Mouse (Mus musculus) stomach, postnatal 0 days (tissue): Measurements from ENCODE around the gene Sema4f. TPM values are rescaled to one million over a fixed set of nuclear protein-coding genes. Genes with fewer than 3 reads are reported as not detected.
A peak's percentile ranks its signal among the peaks of the same experiment; 100 is the strongest.

Source experiments
- ATAC-seq: fragments of 200-750 bp; cut with Nextera tagmentation; 2 replicates; pipeline ENCODE4 v1.8.0; 2017; ENCODE audit not compliant: low FRiP score, low TSS enrichment
- DNase-seq: peaks from one replicate; pipeline ENCODE4 v3.0.0-alpha.2; 2016; ENCODE audit warnings: low spot score
- H3K27ac ChIP-seq: fragments of 300-500 bp; sonication (generic); replicated peaks from 2 replicates; pipeline ENCODE4 v1.5.1; 2014; ENCODE audit warnings: mild to moderate bottlenecking, control low read depth
- H3K27me3 ChIP-seq: fragments of 300-500 bp; sonication (generic); 2 replicates; pipeline ENCODE4 v1.6.1; 2014; ENCODE audit warnings: low read length; ENCODE audit not compliant: control insufficient read depth, insufficient read depth
- H3K36me3 ChIP-seq: fragments of 300-500 bp; sonication (generic); 2 replicates; pipeline ENCODE4 v1.6.1; 2014; ENCODE audit warnings: low read length, mixed read lengths; ENCODE audit not compliant: control insufficient read depth, insufficient read depth
- H3K4me1 ChIP-seq: fragments of 300-500 bp; sonication (generic); replicated peaks from 2 replicates; pipeline ENCODE4 v1.6.1; 2014; ENCODE audit warnings: antibody characterized with exemption; ENCODE audit not compliant: control insufficient read depth, insufficient read depth
- H3K4me2 ChIP-seq: fragments of 300-500 bp; sonication (generic); replicated peaks from 2 replicates; pipeline ENCODE4 v1.6.1; 2014; ENCODE audit warnings: low read depth, mild to moderate bottlenecking, control low read depth, moderate library complexity
- H3K4me3 ChIP-seq: fragments of 300-500 bp; sonication (generic); 2 replicates; pipeline ENCODE4 v1.5.1; 2014; ENCODE audit warnings: low read depth, low read length, control low read depth
- H3K9ac ChIP-seq: fragments of 300-500 bp; sonication (generic); 2 replicates; pipeline ENCODE4 v1.6.1; 2014; ENCODE audit warnings: mild to moderate bottlenecking, low read length, control low read depth, mixed read lengths
- H3K9me3 ChIP-seq: fragments of 300-500 bp; sonication (generic); 2 replicates; pipeline ENCODE4 v1.6.1; 2016; ENCODE audit warnings: low read length; ENCODE audit not compliant: control insufficient read depth
- CTCF ChIP-seq: IDR thresholded peaks from 2 replicates; pipeline ENCODE4 v1.5.1; 2016; ENCODE audit warnings: antibody characterized with exemption, low read depth, mild to moderate bottlenecking, moderate library complexity
- EP300 ChIP-seq: optimal IDR thresholded peaks from 2 replicates; pipeline ENCODE3; 2016; ENCODE audit warnings: antibody characterized with exemption
- WGBS: fragments of 180-500 bp; shearing (Covaris S2); extraction: QIAGEN DNeasy Blood & Tissue Kit; methylation state at CpG from one replicate; pipeline ENCODE4 v1.1.7; 2014; 5-methylcytosine and 5-hydroxymethylcytosine counted together
- polyA plus RNA-seq: library from polyadenylated mRNA; unstranded; fragments of >200 nt; fragmentation: Nextera tagmentation; extraction: Ambion mirVana; gene quantifications from 2 replicates; pipeline ENCODE4 v1.2.1, GENCODE M21; 2015

The Sema4f gene
- polyA plus RNA-seq, result 0.58 and 0.67 TPM in 2 replicates

- no peaks in the 10 kb centered on the region for H3K9me3 ChIP-seq
- peak; percentile 79 for DNase-seq
- peak within 1 kb of the TSS; percentile 41 for H3K4me3 ChIP-seq
- TF ChIP-seq CTCF (0 out of 2 replicates have a peak, but pooled peaks have one; percentile 4), EP300 (no peak)
- no peaks in the 10 kb centered on the region for H3K4me1 ChIP-seq
- H3K27ac ChIP-seq, result no peak within 1 kb of the TSS
- 2% methylated on average over 43 of the region's 44 CpGs for WGBS
- no peaks in the 10 kb centered on the region for H3K36me3 ChIP-seq
- peak within 1 kb of the TSS; percentile 77 for H3K4me2 ChIP-seq
- H3K27me3 ChIP-seq, result no peaks in the 10 kb centered on the region
- peak within 1 kb of the TSS; percentile 58 for H3K9ac ChIP-seq
- peak; percentile 90 for ATAC-seq
Observed at GRCm38 (mm10) chr6:82939167-82939912, at the start of gene Sema4f. Gene Sema4f, minus strand, starts transcription at chr6:82939769.

DNA sequence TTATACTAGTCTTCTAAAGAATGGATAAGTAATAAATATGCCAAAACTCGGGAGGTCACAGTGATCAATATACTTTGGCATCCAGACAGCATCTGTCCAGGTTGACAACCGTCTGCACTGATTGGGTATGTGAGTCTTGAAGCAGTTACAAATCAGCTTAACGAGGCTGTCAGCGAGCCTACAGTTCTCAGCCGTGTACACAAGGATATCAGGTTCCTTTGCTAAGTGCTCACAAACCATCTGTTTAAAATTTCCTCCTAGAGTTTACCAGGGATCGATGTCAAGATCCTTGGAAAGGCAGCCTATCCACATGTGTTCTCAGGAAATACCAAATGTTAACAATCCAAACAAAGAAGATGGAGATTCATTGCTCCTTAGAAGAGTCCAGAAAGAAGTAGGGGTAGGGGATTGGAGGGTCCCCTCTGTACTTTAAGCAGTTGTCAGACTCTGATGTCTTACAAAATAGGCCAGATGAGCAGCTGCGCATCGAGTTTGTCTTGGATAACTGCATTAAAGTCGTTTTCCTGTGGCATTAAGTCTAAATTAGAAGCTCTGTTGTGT is 47.9 kb upstream of the Sema4f start:
- H3K9me3 ChIP-seq, result no peaks in the 10 kb centered on the region
- H3K27me3 ChIP-seq, result no peaks in the 10 kb centered on the region
- 19% methylated on average over 9 of the region's 9 CpGs for whole genome bisulfite sequencing
- ATAC-seq, result no peak
- no peak overlapping the region for H3K27ac ChIP-seq
- H3K4me3 ChIP-seq, result no peak overlapping the region
- no peak overlapping the region for H3K9ac ChIP-seq
- H3K36me3 ChIP-seq, result no peaks in the 10 kb centered on the region
- H3K4me1 ChIP-seq, result no peaks in the 10 kb centered on the region
- H3K4me2 ChIP-seq, result no peak overlapping the region
- no peak for DNase-seq
- TF ChIP-seq EP300 (no peak), CTCF (no peak)

- Histone ChIP-seq H3K9ac (no peak overlapping the region), H3K4me2 (no peak overlapping the region), H3K9me3 (no peaks in the 10 kb centered on the region), H3K4me3 (no peak overlapping the region), H3K4me1 (no peaks in the 10 kb centered on the region), H3K27ac (no peak overlapping the region), H3K36me3 (no peaks in the 10 kb centered on the region), H3K27me3 (no peaks in the 10 kb centered on the region)
- WGBS, result 8% methylated on average over 5 of the region's 5 CpGs
- TF ChIP-seq EP300 (no peak), CTCF (peak; percentile 96)
- ATAC-seq (peak; percentile 72), DNase-seq (peak; percentile 56)
Observed at GRCm38 (mm10) chr6:82971031-82971430, 31.5 kb upstream of the Sema4f start.

DNA sequence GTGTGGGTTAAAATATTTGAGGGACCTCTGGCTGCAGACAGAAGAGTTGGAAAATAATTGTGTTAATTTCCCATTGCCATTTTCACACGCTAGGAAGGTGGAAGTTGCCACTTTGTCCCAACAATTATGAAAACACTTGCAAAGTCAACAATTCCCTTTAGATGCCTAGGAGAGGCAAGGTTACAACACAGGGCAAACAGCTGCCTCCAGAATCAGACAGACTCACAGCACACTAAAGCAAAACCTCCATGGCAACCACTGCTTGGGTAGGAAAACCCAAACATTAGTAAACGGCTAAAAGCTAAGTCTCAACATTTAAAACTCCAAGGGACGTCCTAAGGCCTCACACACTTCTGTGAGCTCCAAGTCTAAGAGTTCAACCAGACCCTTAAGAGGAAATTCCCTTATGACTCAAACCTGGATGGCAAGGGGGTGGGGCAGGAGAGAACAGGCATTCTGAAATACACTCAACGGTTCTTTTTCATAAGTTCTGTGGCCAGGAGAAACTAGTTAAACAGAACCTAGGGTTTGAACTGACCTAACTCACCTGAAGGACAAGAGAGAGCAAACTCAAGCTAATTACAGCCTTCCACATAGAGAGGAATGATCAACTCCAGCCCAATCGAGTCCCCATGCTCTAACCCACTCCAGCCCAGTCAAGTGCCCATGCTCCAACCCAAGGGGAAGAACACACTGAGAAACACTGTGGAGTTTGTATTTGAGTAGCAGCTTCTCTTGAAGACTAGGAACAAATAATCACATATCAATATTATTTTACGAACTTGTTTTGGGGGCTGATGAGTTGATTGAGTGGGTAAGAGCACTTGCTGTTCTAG is 29.9 kb upstream of the Sema4f start:
- Histone ChIP-seq H3K36me3 (no peaks in the 10 kb centered on the region), H3K4me1 (no peaks in the 10 kb centered on the region), H3K9ac (no peak overlapping the region), H3K27me3 (no peaks in the 10 kb centered on the region), H3K9me3 (no peaks in the 10 kb centered on the region), H3K4me2 (no peak overlapping the region), H3K27ac (no peak overlapping the region), H3K4me3 (no peak overlapping the region)
- TF ChIP-seq EP300, result no peak
- no peak for TF ChIP-seq CTCF
- ATAC-seq, result no peak
- 59% methylated on average over 6 of the region's 6 CpGs for WGBS
- no peak for DNase-seq

DNA sequence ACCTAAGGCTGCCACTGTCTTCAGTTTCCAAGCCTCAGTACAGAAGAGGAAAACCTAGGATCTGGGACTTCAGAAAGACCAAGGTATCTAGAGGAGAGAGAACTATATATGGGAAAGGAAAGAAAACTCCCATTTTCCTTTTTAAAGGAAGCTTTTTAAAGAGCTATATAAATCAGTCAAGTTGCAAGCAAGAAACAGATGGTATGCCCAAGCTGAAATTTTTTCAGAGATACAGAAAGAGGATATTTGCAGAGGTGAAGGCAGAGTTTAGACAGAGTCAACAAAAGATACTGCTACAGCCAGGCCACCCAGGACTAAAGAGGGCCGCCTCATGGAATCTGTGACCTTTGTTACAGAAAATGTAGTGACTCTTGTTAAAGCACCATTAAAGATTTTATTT is 22.1 kb upstream of the Sema4f start:
- Histone ChIP-seq H3K27ac (no peak overlapping the region), H3K27me3 (no peaks in the 10 kb centered on the region), H3K4me3 (no peak overlapping the region), H3K4me1 (no peaks in the 10 kb centered on the region), H3K36me3 (no peaks in the 10 kb centered on the region), H3K9me3 (no peaks in the 10 kb centered on the region), H3K9ac (no peak overlapping the region), H3K4me2 (no peak overlapping the region)
- ATAC-seq, result no peak
- 69% methylated on average over 1 of the region's 1 CpGs for WGBS
- no peak for TF ChIP-seq CTCF
- no peak for TF ChIP-seq EP300
- DNase-seq, result no peak
